Mouse (Mus musculus): ENCODE measurements at regions not wholly inside any gene's neighbourhood (a gene's known extent, or its start where the extent isn't known, plus 50 kb on each side); places are given as distances from the start of the nearest gene placed in this dataset.
"Not testable (repeated sequence)": the region's sequence is repeated elsewhere in the genome, so short reads cannot be mapped to it uniquely, and the experiment has no call there.

- no peak overlapping the region for H3K9ac ChIP-seq
- no peaks in the 10 kb centered on the region for H3K36me3 ChIP-seq
- no peaks in the 10 kb centered on the region for H3K27me3 ChIP-seq
- H3K4me2 ChIP-seq, result no peak overlapping the region
- WGBS, result 63% methylated on average over 1 of the region's 1 CpGs
- no peaks in the 10 kb centered on the region for H3K4me1 ChIP-seq (replicated peaks)
- no peak overlapping the region for H3K27ac ChIP-seq (replicated peaks)
- H3K9me3 ChIP-seq, result no peaks in the 10 kb centered on the region
- ATAC-seq (ENCODE audit: low read depth), result no peak
- H3K4me3 ChIP-seq, result no peak overlapping the region
Measured at GRCm38 (mm10) chr2:109402556-109402955, 122.0 kb upstream of the Mettl15 start.

GRCm38 (mm10) chr2:109404262-109404661 is 123.7 kb upstream of the Mettl15 start:
- Histone ChIP-seq H3K4me1 (replicated peaks) (no peaks in the 10 kb centered on the region), H3K36me3 (no peaks in the 10 kb centered on the region), H3K9me3 (no peaks in the 10 kb centered on the region), H3K4me2 (no peak overlapping the region), H3K9ac (no peak overlapping the region), H3K4me3 (no peak overlapping the region), H3K27me3 (no peaks in the 10 kb centered on the region), H3K27ac (replicated peaks) (no peak overlapping the region)
- ATAC-seq (ENCODE audit: low read depth), result no peak
- 84% methylated on average over 3 of the region's 3 CpGs for WGBS

- 39% methylated on average over 7 of the region's 7 CpGs for WGBS
- Histone ChIP-seq H3K4me3 (no peak overlapping the region), H3K9me3 (no peaks in the 10 kb centered on the region), H3K36me3 (no peaks in the 10 kb centered on the region), H3K4me2 (no peak overlapping the region), H3K27me3 (no peaks in the 10 kb centered on the region), H3K9ac (no peak overlapping the region), H3K4me1 (replicated peaks) (no peaks in the 10 kb centered on the region), H3K27ac (replicated peaks) (no peak overlapping the region)
- ATAC-seq (ENCODE audit: low read depth), result no peak
Measured at GRCm38 (mm10) chr2:109406591-109407079, 126.1 kb upstream of the Mettl15 start.

GRCm38 (mm10) chr2:109420098-109420497 is 139.6 kb upstream of the Mettl15 start:
- no peak overlapping the region for H3K4me3 ChIP-seq
- H3K4me1 ChIP-seq (replicated peaks), result no peaks in the 10 kb centered on the region
- no peak overlapping the region for H3K4me2 ChIP-seq
- no peak for ATAC-seq (ENCODE audit: low read depth)
- no peaks in the 10 kb centered on the region for H3K27me3 ChIP-seq
- no peak overlapping the region for H3K9ac ChIP-seq
- H3K27ac ChIP-seq (replicated peaks), result no peak overlapping the region
- H3K36me3 ChIP-seq, result no peaks in the 10 kb centered on the region
- H3K9me3 ChIP-seq, result no peaks in the 10 kb centered on the region

- H3K27me3 ChIP-seq, result no peaks in the 10 kb centered on the region
Measured at GRCm38 (mm10) chr2:109431183-109431582, 150.6 kb upstream of the Mettl15 start.

GRCm38 (mm10) chr2:109442551-109443120 is 162.1 kb upstream of the Mettl15 start:
- no peaks in the 10 kb centered on the region for H3K36me3 ChIP-seq
- no peaks in the 10 kb centered on the region for H3K4me1 ChIP-seq (replicated peaks)
- WGBS, result 78% methylated on average over 3 of the region's 3 CpGs
- H3K27ac ChIP-seq (replicated peaks), result no peak overlapping the region
- no peak overlapping the region for H3K4me3 ChIP-seq
- no peak overlapping the region for H3K4me2 ChIP-seq
- no peaks in the 10 kb centered on the region for H3K27me3 ChIP-seq
- H3K9ac ChIP-seq, result no peak overlapping the region
- ATAC-seq (ENCODE audit: low read depth), result no peak
- no peaks in the 10 kb centered on the region for H3K9me3 ChIP-seq

More at GRCm38 (mm10) chr2:109431183-109431582, 150.6 kb upstream of the Mettl15 start:
- Histone ChIP-seq H3K36me3 (no peaks in the 10 kb centered on the region), H3K9me3 (no peaks in the 10 kb centered on the region), H3K9ac (no peak overlapping the region), H3K4me1 (replicated peaks) (no peaks in the 10 kb centered on the region), H3K4me2 (no peak overlapping the region), H3K27ac (replicated peaks) (no peak overlapping the region), H3K4me3 (no peak overlapping the region)
- no peak for ATAC-seq (ENCODE audit: low read depth)
- WGBS, result 92% methylated on average over 3 of the region's 3 CpGs

- H3K4me3 ChIP-seq, result no peak overlapping the region
- H3K36me3 ChIP-seq, result no peaks in the 10 kb centered on the region
- H3K27ac ChIP-seq (replicated peaks), result no peak overlapping the region
- ATAC-seq (ENCODE audit: low read depth), result no peak
- no peaks in the 10 kb centered on the region for H3K9me3 ChIP-seq
- no peaks in the 10 kb centered on the region for H3K4me1 ChIP-seq (replicated peaks)
- no peak overlapping the region for H3K4me2 ChIP-seq
- WGBS, result 63% methylated on average over 3 of the region's 3 CpGs
- no peaks in the 10 kb centered on the region for H3K27me3 ChIP-seq
- no peak overlapping the region for H3K9ac ChIP-seq
Measured at GRCm38 (mm10) chr2:109443521-109444066, 163.0 kb upstream of the Mettl15 start.

- H3K9me3 ChIP-seq; ATAC-seq (ENCODE audit: low read depth); H3K4me2 ChIP-seq; H3K9ac ChIP-seq; H3K27me3 ChIP-seq; H3K4me3 ChIP-seq; H3K36me3 ChIP-seq; H3K4me1 ChIP-seq (replicated peaks); H3K27ac ChIP-seq (replicated peaks): not testable (repeated sequence)
- 100% methylated on average over 1 of the region's 1 CpGs for WGBS
Measured at GRCm38 (mm10) chr2:109462246-109462645, 181.7 kb upstream of the Mettl15 start.

GRCm38 (mm10) chr2:109484306-109484705 is 190.2 kb upstream of the Bdnf start:
- WGBS, result 35% methylated on average over 1 of the region's 1 CpGs
- no peaks in the 10 kb centered on the region for H3K27me3 ChIP-seq
- H3K9ac ChIP-seq, result no peak overlapping the region
- no peak overlapping the region for H3K27ac ChIP-seq (replicated peaks)
- no peak for ATAC-seq (ENCODE audit: low read depth)
- no peak overlapping the region for H3K4me2 ChIP-seq
- no peak overlapping the region for H3K4me3 ChIP-seq
- no peaks in the 10 kb centered on the region for H3K9me3 ChIP-seq
- no peaks in the 10 kb centered on the region for H3K4me1 ChIP-seq (replicated peaks)
- no peaks in the 10 kb centered on the region for H3K36me3 ChIP-seq

- Histone ChIP-seq H3K27me3 (no peaks in the 10 kb centered on the region), H3K9me3 (no peaks in the 10 kb centered on the region), H3K9ac (no peak overlapping the region), H3K4me3 (no peak overlapping the region), H3K36me3 (no peaks in the 10 kb centered on the region), H3K27ac (replicated peaks) (no peak overlapping the region), H3K4me2 (no peak overlapping the region), H3K4me1 (replicated peaks) (no peaks in the 10 kb centered on the region)
- 85% methylated on average over 1 of the region's 1 CpGs for WGBS
- no peak for ATAC-seq (ENCODE audit: low read depth)
Measured at GRCm38 (mm10) chr2:109487591-109487990, 186.9 kb upstream of the Bdnf start.

- H3K36me3 ChIP-seq, result no peaks in the 10 kb centered on the region
- no peak overlapping the region for H3K27ac ChIP-seq (replicated peaks)
- H3K4me2 ChIP-seq, result no peak overlapping the region
- H3K4me3 ChIP-seq, result no peak overlapping the region
- 51% methylated on average over 5 of the region's 5 CpGs for whole genome bisulfite sequencing
- no peaks in the 10 kb centered on the region for H3K9me3 ChIP-seq
- H3K9ac ChIP-seq, result no peak overlapping the region
- 0 out of 2 replicates have a peak, but pooled peaks cover under 1% of the 10 kb centered on the region for H3K27me3 ChIP-seq
- no peak for ATAC-seq (ENCODE audit: low read depth)
- no peaks in the 10 kb centered on the region for H3K4me1 ChIP-seq (replicated peaks)
Measured at GRCm38 (mm10) chr2:109502186-109502585, 172.3 kb upstream of the Bdnf start.

- Histone ChIP-seq H3K36me3 (no peaks in the 10 kb centered on the region), H3K9me3 (no peaks in the 10 kb centered on the region), H3K4me3 (no peak overlapping the region), H3K27me3 (peaks cover 16% of the 10 kb centered on the region; the same call in 1 of the 2 replicates), H3K4me2 (no peak overlapping the region), H3K27ac (replicated peaks) (no peak overlapping the region), H3K4me1 (replicated peaks) (peaks cover 6% of the 10 kb centered on the region), H3K9ac (no peak overlapping the region)
- WGBS, result 54% methylated on average over 6 of the region's 6 CpGs
- ATAC-seq (ENCODE audit: low read depth), result no peak
Measured at GRCm38 (mm10) chr2:109504906-109505305, 169.6 kb upstream of the Bdnf start.
